Mouse (Mus musculus): ENCODE data around the gene Nmnat2. TPM values are rescaled to one million over a fixed set of nuclear protein-coding genes. Genes with fewer than 3 reads are reported as not detected.

The Nmnat2 gene
- polyA plus RNA-seq, 1 experiment from 2014 or later, result 8.7 TPM

- Histone ChIP-seq H3K27me3 (ENCODE audit: poor library complexity, severe bottlenecking) (no peaks in the 10 kb centered on the region), H3K9me3 (no peaks in the 10 kb centered on the region), H3K27ac (no peak overlapping the region), H3K36me3 (replicated peaks) (no peaks in the 10 kb centered on the region), H3K4me1 (0 out of 2 replicates have a peak, but pooled peaks cover 7% of the 10 kb centered on the region), H3K4me3 (no peak overlapping the region)
- WGBS, result 83% methylated on average over 5 of the region's 5 CpGs
- no peak for DNase-seq (ENCODE audit: extremely low spot score, low spot score)
These were observed 202.3 kb downstream of the Nmnat2 start for GRCm38 (mm10) chr1:153157021-153157623.

- no peak for DNase-seq (ENCODE audit: extremely low spot score, low spot score)
- Histone ChIP-seq H3K4me1 (0 out of 2 replicates have a peak, but pooled peaks cover 1% of the 10 kb centered on the region), H3K36me3 (replicated peaks) (no peaks in the 10 kb centered on the region), H3K9me3 (no peaks in the 10 kb centered on the region), H3K27me3 (ENCODE audit: poor library complexity, severe bottlenecking) (no peaks in the 10 kb centered on the region), H3K4me3 (no peak overlapping the region), H3K27ac (no peak overlapping the region)
- 92% methylated on average over 4 of the region's 4 CpGs for WGBS
These were observed 204.3 kb downstream of the Nmnat2 start for GRCm38 (mm10) chr1:153159137-153159536.

GRCm38 (mm10) chr1:153163831-153164230, 209.0 kb downstream of the Nmnat2 start:
- no peak for DNase-seq (ENCODE audit: extremely low spot score, low spot score)
- Histone ChIP-seq H3K36me3 (replicated peaks) (no peaks in the 10 kb centered on the region), H3K4me3 (no peak overlapping the region), H3K9me3 (no peaks in the 10 kb centered on the region), H3K27ac (no peak overlapping the region), H3K27me3 (ENCODE audit: poor library complexity, severe bottlenecking) (no peaks in the 10 kb centered on the region), H3K4me1 (no peaks in the 10 kb centered on the region)
- WGBS, result 87% methylated on average over 3 of the region's 3 CpGs

- no peak for DNase-seq (ENCODE audit: extremely low spot score, low spot score)
- Histone ChIP-seq H3K4me1 (peaks cover 11% of the 10 kb centered on the region), H3K27me3 (ENCODE audit: poor library complexity, severe bottlenecking) (no peaks in the 10 kb centered on the region), H3K4me3 (no peak overlapping the region), H3K9me3 (no peaks in the 10 kb centered on the region), H3K36me3 (replicated peaks) (no peaks in the 10 kb centered on the region), H3K27ac (no peak overlapping the region)
- 90% methylated on average over 5 of the region's 5 CpGs for WGBS
These were observed 213.5 kb downstream of the Nmnat2 start for GRCm38 (mm10) chr1:153168293-153168692.

Other genes with a start within 250 kb of the Nmnat2 start
- not detected in 2 replicates for gene Apobec4, start 204.4 kb upstream of the Nmnat2 start, polyA plus RNA-seq (2016; fragmentation: Nextera tagmentation; extraction: Ambion mirVana)
- 29.1 TPM in 2 replicates for gene Rgl1, start 188.6 kb upstream of the Nmnat2 start, polyA plus RNA-seq (2016; fragmentation: Nextera tagmentation; extraction: Ambion mirVana)
- gene Arpc5, start 188.5 kb upstream of the Nmnat2 start, polyA plus RNA-seq (2016; fragmentation: Nextera tagmentation; extraction: Ambion mirVana), result 195 and 203 TPM in 2 replicates
- 2.1 and 2.7 TPM in 2 replicates for gene Ncf2, start 154.8 kb upstream of the Nmnat2 start, polyA plus RNA-seq (2016; fragmentation: Nextera tagmentation; extraction: Ambion mirVana)
- 38.0 and 40.3 TPM in 2 replicates for gene Smg7, start 52.3 kb upstream of the Nmnat2 start, polyA plus RNA-seq (2016; fragmentation: Nextera tagmentation; extraction: Ambion mirVana)
- gene Lamc2, start 231.5 kb downstream of the Nmnat2 start, polyA plus RNA-seq (2016; fragmentation: Nextera tagmentation; extraction: Ambion mirVana), result 1.4 and 1.8 TPM in 2 replicates

Data from forebrain, embryonic 10.5 days (tissue).